Mouse (Mus musculus): Measurements from ENCODE around the gene Chpf. TPM values are rescaled to one million over a fixed set of nuclear protein-coding genes. Genes with fewer than 3 reads are reported as not detected.

Chpf gene
- total and polyA plus RNA-seq, 2 experiments from 2014 or later, result 56.8 to 80.4 TPM

DNA sequence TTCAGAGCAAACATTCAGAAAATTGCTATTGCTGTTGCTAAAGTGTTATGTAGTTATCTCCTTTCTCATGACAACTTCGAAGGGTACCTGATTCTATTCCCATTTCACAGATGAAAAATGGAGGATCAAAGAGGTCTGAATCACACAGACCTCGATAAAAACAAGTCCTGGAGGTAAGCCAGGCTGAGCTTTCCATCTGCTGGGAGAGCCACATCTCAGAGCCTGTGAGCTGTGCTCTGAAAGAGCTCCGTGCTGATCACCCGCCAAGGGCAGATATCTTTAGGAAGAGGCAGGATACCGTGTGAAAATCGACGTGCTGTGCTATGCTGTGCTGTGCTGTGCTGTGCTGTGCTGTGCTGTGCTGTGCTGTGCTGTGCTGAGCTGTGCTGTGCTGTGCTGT, 18.8 kb downstream of the Chpf start:
- Histone ChIP-seq H3K36me3 (ENCODE audit: insufficient read depth) (no peaks in the 10 kb centered on the region), H3K9ac (no peak overlapping the region), H3K27ac (ENCODE audit: low read depth, low read length) (no peak overlapping the region), H3K4me3 (ENCODE audit: low read depth, low read length) (no peak overlapping the region), H3K4me1 (ENCODE audit: insufficient read depth) (peaks cover 3% of the 10 kb centered on the region), H3K9me3 (ENCODE audit: low read length) (no peaks in the 10 kb centered on the region), H3K4me2 (ENCODE audit: low read depth) (no peak overlapping the region), H3K27me3 (ENCODE audit: insufficient read depth, low read length) (peaks cover 16% of the 10 kb centered on the region)
- TF ChIP-seq CTCF (IDR thresholded peaks at IDR 0.05; ENCODE audit: low read depth), result no peak
- WGBS, result 55% methylated on average over 7 of the region's 7 CpGs
- ATAC-seq, result no peak
- no peak for DNase-seq

GRCm38 (mm10) chr1:75458789-75459684, 20.1 kb downstream of the Chpf start:
- 11% methylated on average over 23 of the region's 23 CpGs for WGBS
- peak; percentile 34 for ATAC-seq
- H3K9me3 ChIP-seq (ENCODE audit: low read length), result no peaks in the 10 kb centered on the region
- no peak for TF ChIP-seq CTCF (IDR thresholded peaks at IDR 0.05; ENCODE audit: low read depth)
- peaks cover 3% of the 10 kb centered on the region for H3K4me1 ChIP-seq (ENCODE audit: insufficient read depth)
- H3K27me3 ChIP-seq (ENCODE audit: insufficient read depth, low read length), result peaks cover 16% of the 10 kb centered on the region
- H3K4me3 ChIP-seq (ENCODE audit: low read depth, low read length), result peak overlapping the region; percentile 27; the same call in 1 of the 2 replicates
- peak overlapping the region; percentile 47 for H3K4me2 ChIP-seq (ENCODE audit: low read depth)
- H3K9ac ChIP-seq, result no peak overlapping the region
- H3K27ac ChIP-seq (ENCODE audit: low read depth, low read length), result no peak overlapping the region
- DNase-seq, result peak; percentile 69
- H3K36me3 ChIP-seq (ENCODE audit: insufficient read depth), result no peaks in the 10 kb centered on the region

GRCm38 (mm10) chr1:75458025-75458788, 20.9 kb downstream of the Chpf start:
- DNase-seq, result no peak
- no peak for TF ChIP-seq CTCF (IDR thresholded peaks at IDR 0.05; ENCODE audit: low read depth)
- Histone ChIP-seq H3K9ac (peak overlapping the region; percentile 18; the same call in 1 of the 2 replicates), H3K4me2 (ENCODE audit: low read depth) (peak overlapping the region; percentile 47), H3K27ac (ENCODE audit: low read depth, low read length) (no peak overlapping the region), H3K4me1 (ENCODE audit: insufficient read depth) (peaks cover 3% of the 10 kb centered on the region), H3K9me3 (ENCODE audit: low read length) (no peaks in the 10 kb centered on the region), H3K4me3 (ENCODE audit: low read depth, low read length) (peak overlapping the region; percentile 27), H3K36me3 (ENCODE audit: insufficient read depth) (no peaks in the 10 kb centered on the region), H3K27me3 (ENCODE audit: insufficient read depth, low read length) (peaks cover 16% of the 10 kb centered on the region)
- ATAC-seq, result peak; percentile 26
- WGBS, result 8% methylated on average over 42 of the region's 42 CpGs

- Histone ChIP-seq H3K27ac (ENCODE audit: low read depth, low read length) (no peak overlapping the region), H3K4me2 (ENCODE audit: low read depth) (no peak overlapping the region), H3K9ac (no peak overlapping the region), H3K27me3 (ENCODE audit: insufficient read depth, low read length) (peaks cover 16% of the 10 kb centered on the region), H3K9me3 (ENCODE audit: low read length) (no peaks in the 10 kb centered on the region), H3K36me3 (ENCODE audit: insufficient read depth) (no peaks in the 10 kb centered on the region), H3K4me1 (ENCODE audit: insufficient read depth) (peaks cover 3% of the 10 kb centered on the region), H3K4me3 (ENCODE audit: low read depth, low read length) (no peak overlapping the region)
- DNase-seq (no peak), ATAC-seq (no peak)
- no peak for TF ChIP-seq CTCF (IDR thresholded peaks at IDR 0.05; ENCODE audit: low read depth)
- WGBS, result 8% methylated on average over 8 of the region's 10 CpGs
These were observed 21.4 kb downstream of the Chpf start for GRCm38 (mm10) chr1:75457710-75458024.

DNA sequence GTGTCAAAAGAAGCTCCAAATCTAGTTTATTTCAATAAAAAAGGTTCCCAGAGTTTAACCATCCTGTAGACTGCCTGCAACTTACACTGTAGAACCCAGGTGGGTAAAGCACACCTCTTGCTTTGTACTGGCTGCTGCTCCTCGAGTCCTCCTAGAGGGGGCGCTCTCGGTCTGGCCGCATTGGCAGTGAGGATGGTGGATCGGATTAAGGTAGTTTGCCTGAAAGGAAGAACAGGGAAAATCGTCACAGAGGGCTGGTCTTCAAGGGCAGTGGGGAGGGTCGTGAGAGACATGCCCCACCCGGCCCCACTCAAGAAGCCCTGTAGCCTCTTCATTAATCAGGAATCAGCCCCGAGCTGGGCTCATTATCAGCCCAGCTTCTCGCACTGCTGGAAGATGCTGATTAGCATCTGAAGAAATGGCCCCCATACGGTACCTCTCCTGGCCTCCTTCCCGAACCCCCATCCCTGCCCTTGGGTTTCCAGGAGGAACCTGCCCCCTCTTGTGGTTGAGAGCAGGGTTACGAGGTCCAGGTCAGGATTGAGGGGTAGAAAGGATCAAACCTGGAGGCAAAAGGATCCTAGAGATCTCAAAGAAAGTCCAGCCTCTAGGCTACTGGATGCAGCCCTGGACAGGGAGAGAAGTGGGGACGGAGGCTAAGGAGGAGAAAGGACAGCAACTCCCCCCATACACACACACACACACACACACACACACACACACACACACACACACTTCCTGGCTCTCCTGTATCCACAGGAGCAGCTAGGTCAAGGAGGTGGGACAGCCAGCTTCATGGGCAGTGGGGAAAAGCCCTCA, 22.2 kb downstream of the Chpf start:
- H3K4me3 ChIP-seq (ENCODE audit: low read depth, low read length), result no peak overlapping the region
- no peak for DNase-seq
- 5% methylated on average over 14 of the region's 14 CpGs for WGBS
- no peaks in the 10 kb centered on the region for H3K9me3 ChIP-seq (ENCODE audit: low read length)
- H3K4me1 ChIP-seq (ENCODE audit: insufficient read depth), result peaks cover 3% of the 10 kb centered on the region
- no peak overlapping the region for H3K9ac ChIP-seq
- H3K4me2 ChIP-seq (ENCODE audit: low read depth), result no peak overlapping the region
- H3K27me3 ChIP-seq (ENCODE audit: insufficient read depth, low read length), result peaks cover 16% of the 10 kb centered on the region
- no peak for ATAC-seq
- no peak overlapping the region for H3K27ac ChIP-seq (ENCODE audit: low read depth, low read length)
- H3K36me3 ChIP-seq (ENCODE audit: insufficient read depth), result no peaks in the 10 kb centered on the region
- peak; percentile 56 for TF ChIP-seq CTCF (IDR thresholded peaks at IDR 0.05; ENCODE audit: low read depth)

DNA sequence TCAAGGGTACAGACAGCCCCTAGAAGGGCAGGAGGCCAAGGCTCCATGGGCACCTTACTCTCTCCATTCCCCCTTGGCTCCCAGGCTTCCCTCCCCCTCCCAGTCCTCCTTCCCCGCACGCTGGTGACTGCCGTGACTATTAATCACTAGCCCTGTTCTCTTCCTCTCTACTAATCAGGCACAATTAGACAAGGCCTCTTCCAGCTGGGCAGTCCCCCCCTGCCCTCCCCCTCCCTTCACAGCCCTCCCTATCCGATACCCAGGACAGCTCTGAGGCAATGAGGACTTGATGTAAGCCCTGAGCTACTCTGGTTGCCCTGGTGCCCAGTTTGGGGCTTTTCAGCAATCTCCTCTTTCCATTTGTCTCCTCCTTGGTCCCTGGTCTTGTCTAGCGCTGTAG, 23.2 kb downstream of the Chpf start:
- Histone ChIP-seq H3K36me3 (ENCODE audit: insufficient read depth) (no peaks in the 10 kb centered on the region), H3K4me2 (ENCODE audit: low read depth) (no peak overlapping the region), H3K4me1 (ENCODE audit: insufficient read depth) (peaks cover 3% of the 10 kb centered on the region), H3K9me3 (ENCODE audit: low read length) (no peaks in the 10 kb centered on the region), H3K27ac (ENCODE audit: low read depth, low read length) (no peak overlapping the region), H3K4me3 (ENCODE audit: low read depth, low read length) (no peak overlapping the region), H3K27me3 (ENCODE audit: insufficient read depth, low read length) (peaks cover 19% of the 10 kb centered on the region), H3K9ac (no peak overlapping the region)
- DNase-seq (no peak), ATAC-seq (peak; percentile 40; the same call in 1 of the 2 replicates)
- WGBS, result 18% methylated on average over 5 of the region's 5 CpGs
- TF ChIP-seq CTCF (IDR thresholded peaks at IDR 0.05; ENCODE audit: low read depth), result no peak
